In genomic region chr19:40395757-40396661, GRCm38 (mm10) we compare ENCODE assay signal across 8 mouse cellular contexts.
A peak's percentile ranks its signal among the peaks of the same experiment; 100 is the strongest.
DNase-seq lines count a peak whose midpoint lies in the region; ATAC-seq lines count a peak whose summit lies in the region.

No protein-coding gene starts in this region.

- WGBS in embryonic facial prominence, embryonic 14.5 days, result 78% methylated on average over 14 of the region's 14 CpGs
- 60% methylated on average over 14 of the region's 14 CpGs for WGBS in hindbrain, embryonic 13.5 days
- 78% methylated on average over 14 of the region's 14 CpGs for WGBS in stomach, embryonic 14.5 days

- no peaks in the 10 kb centered on the region for H3K9me3 ChIP-seq in megakaryocyte, embryonic 14.5 days
- H3K9me3 ChIP-seq in embryonic facial prominence, embryonic 14.5 days (ENCODE audit: control insufficient read depth, low read length), result no peaks in the 10 kb centered on the region
- H3K9me3 ChIP-seq in hindbrain, embryonic 13.5 days, result no peaks in the 10 kb centered on the region
- H3K9me3 ChIP-seq in stomach, embryonic 14.5 days (ENCODE audit: control insufficient read depth, low read depth, low read length), result no peaks in the 10 kb centered on the region

- peak overlapping the region; percentile 80 for H3K27ac ChIP-seq in embryonic facial prominence, embryonic 14.5 days (replicated peaks; ENCODE audit: low read depth, low read length)
- peak overlapping the region; percentile 69 for H3K27ac ChIP-seq in hindbrain, embryonic 13.5 days
- peak overlapping the region; percentile 77; the same call in 1 of the 2 replicates for H3K27ac ChIP-seq in stomach, embryonic 14.5 days (ENCODE audit: low read length)

- peaks cover 21% of the 10 kb centered on the region for H3K36me3 ChIP-seq in megakaryocyte, embryonic 14.5 days (replicated peaks; ENCODE audit: low read length)
- H3K36me3 ChIP-seq in embryonic facial prominence, embryonic 14.5 days (ENCODE audit: control insufficient read depth, insufficient read depth, low read length), result no peaks in the 10 kb centered on the region
- H3K36me3 ChIP-seq in hindbrain, embryonic 13.5 days, result peaks cover 21% of the 10 kb centered on the region
- H3K36me3 ChIP-seq in stomach, embryonic 14.5 days (ENCODE audit: control insufficient read depth, insufficient read depth, low read length), result no peaks in the 10 kb centered on the region

- peaks cover 95% of the 10 kb centered on the region for H3K4me1 ChIP-seq in megakaryocyte, embryonic 14.5 days
- peaks cover 12% of the 10 kb centered on the region for H3K4me1 ChIP-seq in embryonic facial prominence, embryonic 14.5 days (ENCODE audit: control insufficient read depth, insufficient read depth, low read length)
- H3K4me1 ChIP-seq in hindbrain, embryonic 13.5 days (replicated peaks), result peaks cover 24% of the 10 kb centered on the region
- H3K4me1 ChIP-seq in stomach, embryonic 14.5 days (ENCODE audit: control insufficient read depth, insufficient read depth, low read length), result peaks cover 9% of the 10 kb centered on the region; the same call in 1 of the 2 replicates

- H3K4me3 ChIP-seq in megakaryocyte, embryonic 14.5 days (replicated peaks), result peak overlapping the region; percentile 1
- H3K4me3 ChIP-seq in embryonic facial prominence, embryonic 14.5 days (ENCODE audit: low read depth, low read length), result no peak overlapping the region
- H3K4me3 ChIP-seq in hindbrain, embryonic 13.5 days, result no peak overlapping the region
- H3K4me3 ChIP-seq in stomach, embryonic 14.5 days (ENCODE audit: low read depth, low read length), result no peak overlapping the region

- H3K27me3 ChIP-seq in megakaryocyte, embryonic 14.5 days (replicated peaks), result no peaks in the 10 kb centered on the region
- H3K27me3 ChIP-seq in embryonic facial prominence, embryonic 14.5 days (replicated peaks; ENCODE audit: control insufficient read depth, insufficient read depth, low read length), result no peaks in the 10 kb centered on the region
- H3K27me3 ChIP-seq in hindbrain, embryonic 13.5 days, result no peaks in the 10 kb centered on the region
- H3K27me3 ChIP-seq in stomach, embryonic 14.5 days (ENCODE audit: control insufficient read depth, insufficient read depth, low read length), result no peaks in the 10 kb centered on the region

- no peak for DNase-seq in embryonic facial prominence, embryonic 14.5 days (ENCODE audit: low spot score)
- no peak for DNase-seq in retina, embryonic 14.5 days (ENCODE audit: low spot score)
- no peak for DNase-seq in gastrocnemius, adult 18-20 months (ENCODE audit: low spot score)
- DNase-seq in testis, postnatal 10 days (ENCODE audit: low spot score), result no peak

- H3K9ac ChIP-seq in embryonic facial prominence, embryonic 14.5 days (ENCODE audit: low read depth, low read length), result no peak overlapping the region
- no peak overlapping the region for H3K9ac ChIP-seq in hindbrain, embryonic 13.5 days
- H3K9ac ChIP-seq in stomach, embryonic 14.5 days (replicated peaks; ENCODE audit: low read depth, low read length), result no peak overlapping the region

- no peak for ATAC-seq in megakaryocyte, adult 5-6 weeks (ENCODE audit: poor library complexity, severe bottlenecking)
- ATAC-seq in embryonic facial prominence, embryonic 14.5 days (ENCODE audit: low read depth), result no peak
- ATAC-seq in hindbrain, embryonic 13.5 days (ENCODE audit: low FRiP score), result no peak
- ATAC-seq in stomach, embryonic 14.5 days (ENCODE audit: insufficient number of reproducible peaks, insufficient read depth, low FRiP score, low read depth), result no peak

- no peak overlapping the region for H3K4me2 ChIP-seq in embryonic facial prominence, embryonic 14.5 days (ENCODE audit: low read depth, low read length)
- H3K4me2 ChIP-seq in hindbrain, embryonic 13.5 days, result no peak overlapping the region
- no peak overlapping the region for H3K4me2 ChIP-seq in stomach, embryonic 14.5 days (replicated peaks; ENCODE audit: low read depth, low read length)
